Mouse (Mus musculus) embryonic stem cell, embryonic (primary cell): ENCODE data around the gene Larp7.

Experiments used
- CTCF ChIA-PET, 4 experiments: fragments of 300-600 bp in 2 of 4; fragments of 350-600 bp in 2 of 4; sonication (Branson Sonifier 250); formaldehyde crosslinking; loops; one replicate each; lab custom pipeline; 2022; ENCODE audit warnings: inconsistent platforms in 2 of 4; lab: Charles Lee
- POLR2A ChIA-PET, 4 experiments: fragments of 300-600 bp in 2 of 4; fragments of 350-600 bp in 2 of 4; sonication (Branson Sonifier 250); formaldehyde crosslinking; loops; one replicate each; lab custom pipeline; 2022; ENCODE audit warnings: antibody characterized with exemption in 4 of 4, inconsistent platforms in 1 of 4; lab: Charles Lee

Gene Larp7

DNA sequence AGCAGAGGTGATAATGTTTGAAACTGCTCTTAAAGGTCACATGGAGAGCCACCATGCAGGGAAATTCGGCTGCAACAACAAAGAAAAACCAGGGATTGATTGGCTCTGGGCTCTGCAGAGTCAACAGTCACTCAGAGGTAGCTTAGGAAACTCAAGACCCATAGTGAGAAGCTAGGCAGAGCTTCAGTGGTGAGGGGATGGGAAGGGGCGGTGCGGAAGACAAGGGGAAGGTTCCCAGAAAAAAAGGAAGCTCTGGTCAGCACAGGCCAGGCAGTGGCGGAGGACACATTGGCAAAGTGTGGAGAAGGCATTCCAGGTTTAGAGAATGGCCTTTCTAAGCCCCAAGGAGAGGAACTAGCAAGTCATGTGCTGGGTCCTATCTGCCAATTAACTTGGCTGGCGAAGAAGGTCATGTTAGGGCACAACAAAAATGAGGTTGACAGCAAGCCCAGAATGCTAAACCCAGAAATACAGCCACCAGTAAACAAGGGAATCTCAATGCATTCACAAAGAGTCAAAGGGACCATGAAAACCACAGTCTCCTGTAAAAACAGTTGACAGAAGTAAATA lies 25.6 kb downstream of the Larp7 start:
- POLR2A ChIA-PET, result interaction anchor here in 2 of 4 experiments (0.6 to 1.4 kb wide), 2 partner anchors 30 to 65 kb away, joined by 3 read pairs; no protein-coding TSS in a partner anchor

DNA sequence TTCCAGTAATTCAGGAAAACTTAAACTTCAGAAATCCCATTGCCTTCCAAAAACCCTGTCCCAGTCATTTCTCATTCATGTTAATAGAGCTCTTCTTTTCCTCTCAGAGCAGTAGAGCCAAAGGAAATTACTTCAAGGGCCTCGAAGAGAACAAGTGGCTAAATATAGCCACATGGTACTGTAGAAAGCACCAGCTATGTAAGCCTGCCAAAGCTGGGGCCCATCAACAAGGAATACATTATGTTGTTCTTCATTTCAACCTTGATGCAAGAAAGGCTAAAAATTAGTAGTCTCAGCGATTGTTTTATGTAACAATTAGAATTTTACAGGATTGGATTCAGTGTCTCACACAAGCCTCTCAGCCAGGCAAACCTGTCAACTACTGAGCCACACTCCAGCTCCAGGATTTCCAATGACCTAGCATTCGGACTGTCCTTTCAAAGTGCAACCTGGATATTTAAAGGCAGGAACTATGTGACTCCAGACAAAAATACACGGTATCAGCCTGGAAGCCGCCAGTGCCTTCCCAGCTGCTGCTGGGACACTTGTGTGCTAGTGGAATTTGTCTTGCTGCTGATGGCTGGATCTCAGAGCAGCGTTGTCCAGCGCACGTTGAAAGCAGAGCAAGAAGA lies 27.8 kb downstream of the Larp7 start:
- CTCF ChIA-PET, result interaction anchor here in 2 of 4 experiments (0.7 to 1.3 kb wide), 2 partner anchors 9 to 69 kb away, joined by 3 to 4 read pairs; no protein-coding TSS in a partner anchor
- POLR2A ChIA-PET, result interaction anchor here in 2 of 4 experiments (0.5 to 1.0 kb wide), 5 partner anchors 10 to 111 kb away, joined by 3 to 4 read pairs (median 3); no protein-coding TSS in a partner anchor

More for the DNA sequence above, 25.6 kb downstream of the Larp7 start:
- CTCF ChIA-PET, result no interaction called here

DNA sequence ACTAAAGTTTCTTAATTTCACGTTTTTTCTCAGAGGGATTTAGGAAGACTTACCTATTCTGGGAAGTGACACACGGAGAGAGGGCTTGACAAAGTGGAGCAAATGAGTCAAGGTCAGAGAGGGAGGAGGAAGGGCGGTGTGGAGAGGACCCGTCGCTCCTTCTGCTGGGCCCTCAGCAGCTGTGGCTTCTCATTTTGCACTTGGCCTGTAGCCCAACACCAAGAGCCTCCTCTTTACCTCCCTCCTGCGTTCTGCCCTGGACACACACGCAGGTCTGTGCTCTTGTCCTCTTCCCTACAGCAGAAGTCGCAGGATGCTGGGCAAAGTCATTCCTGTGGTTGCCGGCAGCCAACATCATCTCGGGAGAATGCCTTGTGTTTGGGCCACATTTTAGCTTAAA lies 32.0 kb downstream of the Larp7 start:
- ChIA-PET CTCF (no interaction called here), POLR2A (interaction anchor here in 1 of 4 experiments (0.6 kb wide), 1 partner anchor 87 kb away, joined by 6 read pairs; no protein-coding TSS in a partner anchor)

DNA sequence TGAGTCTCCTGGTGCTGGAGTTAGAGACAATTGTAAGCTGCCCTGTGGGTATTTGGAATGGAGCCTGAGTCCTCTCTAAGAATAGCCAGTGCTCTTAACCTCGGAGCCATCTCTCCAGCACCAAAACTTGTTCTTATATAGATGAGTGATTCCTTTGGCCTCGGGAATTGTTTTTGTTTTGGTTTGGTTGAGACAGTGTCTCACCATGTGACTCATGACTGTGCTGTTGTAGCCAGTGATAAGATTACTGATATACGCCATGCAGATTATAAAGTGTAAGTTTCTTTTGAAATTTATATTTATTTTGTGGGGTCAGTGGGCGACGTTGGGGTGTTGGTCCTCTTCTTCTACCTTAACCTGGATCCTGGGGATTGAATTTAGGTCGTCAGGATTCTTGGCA lies 32.8 kb downstream of the Larp7 start:
- POLR2A ChIA-PET, result no interaction called here
- CTCF ChIA-PET, result no interaction called here

DNA sequence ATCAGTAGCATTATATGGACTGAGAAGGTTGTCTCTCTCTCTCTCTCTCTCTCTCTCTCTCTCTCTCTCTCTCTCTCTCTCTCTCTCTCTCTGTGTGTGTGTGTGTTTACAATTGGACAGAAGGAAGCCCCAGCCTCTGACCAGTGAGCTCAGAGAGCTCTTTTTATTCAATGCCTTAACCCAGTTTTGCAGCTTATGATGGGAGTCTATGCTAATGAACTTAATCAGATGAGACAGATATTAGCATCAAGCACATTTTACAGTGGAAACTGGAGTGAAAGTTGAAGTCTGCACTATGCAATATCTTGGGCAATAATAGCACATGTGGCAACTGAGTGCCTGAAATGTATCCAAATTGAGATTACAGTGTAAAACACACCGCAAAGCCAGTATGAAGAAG lies 37.9 kb downstream of the Larp7 start:
- ChIA-PET POLR2A (interaction anchor here in 1 of 4 experiments (0.7 to 1.7 kb wide), 3 partner anchors 10 to 16 kb away, joined by 3 to 4 read pairs (median 3); partner anchors contain the start of gene Ank2), CTCF (interaction anchor here in 1 of 4 experiments (0.5 to 0.7 kb wide), 2 partner anchors 205 to 404 kb away, joined by 6 to 13 read pairs; no protein-coding TSS in a partner anchor)

DNA sequence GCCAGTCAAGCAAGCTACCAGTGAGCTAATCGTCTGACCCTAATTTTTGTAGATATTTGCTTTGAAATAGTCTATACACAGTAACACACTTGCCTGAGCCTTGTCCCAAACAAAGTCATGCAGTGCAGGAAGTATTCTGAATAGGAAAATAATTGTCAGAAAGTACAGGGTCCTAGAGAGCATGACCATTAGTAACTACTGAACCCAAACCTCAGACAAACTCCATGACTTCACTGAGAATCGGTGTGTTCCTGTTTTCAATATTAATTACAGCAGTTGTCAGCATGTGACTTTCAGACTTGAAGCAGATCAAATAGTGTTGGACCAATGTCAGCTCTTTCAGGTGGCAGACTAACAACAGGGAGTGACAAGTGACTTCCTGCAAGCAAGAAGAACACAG lies 39.5 kb downstream of the Larp7 start:
- POLR2A ChIA-PET, result interaction anchor here in 2 of 4 experiments (0.6 to 1.7 kb wide), 5 partner anchors 16 to 45 kb away, joined by 3 to 5 read pairs (median 3); no protein-coding TSS in a partner anchor
- CTCF ChIA-PET, result interaction anchor here in 2 of 4 experiments (0.6 to 1.3 kb wide), 3 partner anchors 61 to 1446 kb away, joined by 3 read pairs; no protein-coding TSS in a partner anchor

DNA sequence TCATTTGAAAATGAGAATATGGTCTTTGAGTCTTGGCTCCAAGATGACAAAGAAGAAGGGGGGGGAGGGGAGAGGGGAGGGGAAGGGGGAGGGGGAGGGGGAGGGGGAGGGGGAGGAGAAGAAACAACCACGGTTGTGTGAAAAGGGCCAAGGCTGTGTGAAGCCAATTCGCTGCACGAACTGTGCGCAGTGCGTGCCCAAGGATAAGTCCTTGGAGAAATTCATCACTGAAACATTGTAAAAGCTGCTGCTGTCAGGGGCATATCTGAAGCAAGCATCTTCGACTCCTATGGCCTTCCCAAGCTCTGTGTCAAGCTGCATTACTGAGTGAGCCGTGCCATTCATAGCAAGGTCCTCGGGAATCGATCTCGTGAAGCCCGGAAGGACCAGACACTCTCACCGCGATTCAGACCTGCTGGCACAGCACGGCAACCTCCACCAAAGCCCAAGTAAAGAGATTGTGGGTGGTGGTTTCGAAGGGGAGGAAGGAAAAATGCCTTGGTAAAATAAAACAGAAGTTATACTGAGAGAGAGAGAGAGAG lies 40.3 kb downstream of the Larp7 start:
- ChIA-PET POLR2A (interaction anchor here in 1 of 4 experiments (0.6 kb wide), 1 partner anchor 46 kb away, joined by 3 read pairs; no protein-coding TSS in a partner anchor), CTCF (interaction anchor here in 2 of 4 experiments (0.6 to 1.3 kb wide), 3 partner anchors 108 to 1446 kb away, joined by 3 read pairs; no protein-coding TSS in a partner anchor)

DNA sequence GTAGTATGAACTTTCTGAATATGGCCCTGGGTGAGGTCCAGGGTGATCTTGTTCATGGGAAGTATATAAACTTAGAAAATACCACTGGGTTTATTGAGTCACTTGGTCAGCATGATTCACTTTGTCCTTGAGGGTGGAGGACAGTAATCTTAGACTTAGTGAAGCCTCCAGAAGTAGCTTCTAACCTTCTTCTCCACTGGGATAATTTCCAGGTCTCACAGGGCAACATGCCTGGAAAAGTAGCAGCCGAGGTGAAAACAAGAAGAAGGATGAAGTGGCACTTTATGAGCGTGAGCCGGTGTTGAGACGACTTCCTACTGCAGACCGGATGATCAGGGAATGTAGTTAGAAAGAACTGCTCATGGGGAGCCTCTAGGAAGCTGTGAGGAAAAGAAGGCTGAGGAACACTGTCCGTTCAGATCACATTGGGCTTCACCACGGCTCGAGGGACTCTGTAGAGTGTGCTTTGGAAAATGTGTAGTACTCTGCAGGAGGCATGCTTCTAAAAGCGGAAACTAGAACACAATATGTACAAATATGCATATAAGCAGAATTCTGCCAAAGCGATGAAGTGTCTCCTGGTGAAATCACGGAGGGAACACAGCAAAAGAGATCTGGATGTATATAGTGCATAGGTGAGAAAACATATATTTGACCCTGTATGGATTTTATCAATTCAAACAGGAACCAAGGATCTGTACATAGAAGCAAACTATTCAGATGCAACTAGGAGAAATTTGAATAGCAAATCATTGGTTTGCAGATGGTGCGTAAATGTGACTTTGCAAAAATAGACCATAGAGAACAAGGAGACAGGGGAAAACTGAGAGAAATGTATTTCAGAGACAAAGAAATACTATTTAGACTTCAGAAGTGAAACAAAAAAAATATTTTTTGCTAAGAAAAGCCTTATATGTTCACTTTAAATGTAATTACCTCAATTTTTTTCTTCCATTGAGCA lies 41.1 kb downstream of the Larp7 start:
- ChIA-PET POLR2A (interaction anchor here in 1 of 4 experiments (1.0 kb wide), 1 partner anchor 29 kb away, joined by 3 read pairs; no protein-coding TSS in a partner anchor), CTCF (no interaction called here)

DNA sequence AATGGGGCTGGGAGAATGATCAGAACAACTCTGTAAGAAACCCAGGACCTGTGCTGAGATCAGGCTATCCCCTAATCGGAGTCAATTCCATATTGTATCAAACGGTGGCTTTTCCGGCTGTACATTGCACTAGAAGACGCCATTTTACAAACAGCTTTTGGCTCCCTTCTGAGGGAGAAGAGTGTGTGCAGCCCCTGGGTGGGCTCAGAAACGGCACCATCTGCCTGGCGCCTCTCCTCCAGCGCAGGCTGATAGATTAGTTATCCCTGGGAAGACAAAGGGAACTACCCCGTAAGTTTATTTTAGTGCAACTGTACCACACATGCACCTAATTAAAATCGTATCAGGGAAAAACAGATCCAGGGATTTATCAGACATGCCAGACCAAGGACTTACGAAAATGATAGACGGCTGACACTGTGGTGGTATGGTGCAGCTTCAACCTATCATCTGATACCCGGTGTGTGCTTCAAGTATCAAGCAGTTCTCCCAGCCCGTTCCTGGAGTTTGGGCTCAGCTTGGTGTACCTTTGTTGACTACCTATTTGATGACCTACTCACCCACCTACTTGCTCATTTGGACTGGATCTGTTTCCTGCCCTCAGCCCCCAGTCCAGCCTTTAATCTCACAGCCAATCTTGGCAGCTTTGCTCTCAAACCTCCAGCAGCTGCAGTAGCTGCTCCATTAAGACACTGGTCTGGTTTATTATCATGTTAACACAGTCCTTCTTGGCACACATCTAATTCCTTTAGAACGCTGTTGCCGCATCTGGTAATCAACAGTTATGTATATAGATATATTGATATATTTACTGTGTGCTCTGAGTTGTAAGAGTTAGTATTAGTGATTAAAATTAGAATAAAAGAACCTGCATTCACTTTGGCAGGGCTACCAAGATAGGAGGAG lies 45.0 kb downstream of the Larp7 start:
- CTCF ChIA-PET, result interaction anchor here in 1 of 4 experiments (0.6 kb wide), 1 partner anchor 52 kb away, joined by 3 read pairs; no protein-coding TSS in a partner anchor
- POLR2A ChIA-PET, result no interaction called here

DNA sequence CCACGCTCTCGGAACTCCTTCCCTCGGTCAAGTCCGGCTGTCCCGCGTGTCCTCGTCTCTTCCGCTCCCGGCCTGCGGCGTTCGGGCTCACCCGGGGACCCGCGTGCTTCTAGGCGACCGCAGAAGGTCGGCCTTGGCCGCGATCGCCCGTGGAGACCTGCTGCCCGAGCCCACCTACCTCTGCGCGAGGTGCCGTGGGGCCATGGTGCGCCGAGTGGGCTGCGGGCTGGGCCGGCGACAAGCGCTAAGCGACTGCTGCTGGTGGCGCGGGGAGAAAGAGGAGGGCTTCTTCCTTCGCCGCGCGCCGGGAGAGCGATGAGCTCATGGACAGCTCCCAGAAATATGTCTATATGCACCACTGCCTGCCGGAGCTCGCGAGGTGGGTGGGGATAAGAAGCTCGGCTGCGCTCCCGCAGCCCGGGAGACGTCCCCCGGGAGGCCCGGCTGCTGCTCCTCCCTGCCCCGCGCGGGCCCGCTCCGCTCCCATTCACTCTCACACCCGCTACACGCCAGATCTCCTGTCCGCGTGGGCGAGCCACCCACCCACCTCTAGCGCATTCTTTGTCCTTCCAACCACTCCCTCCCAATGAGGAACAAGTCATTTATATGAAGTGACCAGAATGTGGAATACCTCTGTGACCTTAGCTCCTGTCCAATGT lies 54.3 kb downstream of the Larp7 start, which contains the start of gene Ank2:
Gene Ank2 (minus strand): TSS at position 609 of the 659 bp plus-strand sequence.
- POLR2A ChIA-PET, result interaction anchor here in 3 of 4 experiments (0.7 to 2.7 kb wide), 16 partner anchors 11 to 397 kb away, joined by 3 to 20 read pairs (median 4); partner anchors contain the start of genes Alpk1 (in 1 of the 3), Fam241a (in 1 of the 3), Larp7 (in 1 of the 3) and Zgrf1 (in 1 of the 3)

DNA sequence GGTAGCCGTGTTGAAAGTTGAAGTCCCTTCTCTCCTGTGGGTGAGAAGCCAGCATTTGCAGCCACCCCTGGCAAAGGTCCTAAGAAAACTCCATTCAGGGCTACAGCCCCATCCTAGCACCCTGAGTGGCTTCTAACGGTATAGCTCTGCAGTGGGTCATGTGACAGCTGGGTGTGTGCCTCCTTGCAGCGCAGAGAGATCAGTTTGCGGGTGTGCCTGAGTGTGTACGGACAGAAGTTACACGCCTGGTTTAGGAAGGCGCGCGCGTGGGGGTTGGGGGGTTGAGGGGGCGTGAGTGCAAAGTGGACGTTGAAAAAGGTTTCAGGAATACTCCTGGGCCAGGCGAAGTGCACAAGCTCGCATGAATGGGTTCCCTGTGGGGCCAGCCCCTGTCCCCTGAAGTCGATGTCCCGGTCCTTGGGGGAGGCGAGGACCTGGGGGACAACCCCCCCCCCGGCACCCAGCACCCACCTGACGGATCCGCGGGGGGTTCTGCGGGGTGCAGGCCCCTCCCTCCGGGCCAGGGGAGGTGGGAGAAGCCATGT lies 54.9 kb downstream of the Larp7 start:
- CTCF ChIA-PET, result interaction anchor here in 2 of 4 experiments (0.9 to 1.2 kb wide), 4 partner anchors 41 to 142 kb away, joined by 3 to 5 read pairs (median 4); partner anchors contain the start of gene Neurog2 (in 1 of the 2)
- POLR2A ChIA-PET, result interaction anchor here in 3 of 4 experiments (0.9 to 2.7 kb wide), 12 partner anchors 10 to 398 kb away, joined by 3 to 20 read pairs (median 4); partner anchors contain the start of genes Alpk1 (in 1 of the 3), Fam241a (in 1 of the 3), Larp7 (in 1 of the 3) and Zgrf1 (in 1 of the 3)

More for the DNA sequence above, 54.3 kb downstream of the Larp7 start, which contains the start of gene Ank2:
- CTCF ChIA-PET, result interaction anchor here in 2 of 4 experiments (0.9 to 1.2 kb wide), 5 partner anchors 13 to 141 kb away, joined by 3 to 5 read pairs (median 4); partner anchors contain the start of gene Neurog2 (in 1 of the 2)

DNA sequence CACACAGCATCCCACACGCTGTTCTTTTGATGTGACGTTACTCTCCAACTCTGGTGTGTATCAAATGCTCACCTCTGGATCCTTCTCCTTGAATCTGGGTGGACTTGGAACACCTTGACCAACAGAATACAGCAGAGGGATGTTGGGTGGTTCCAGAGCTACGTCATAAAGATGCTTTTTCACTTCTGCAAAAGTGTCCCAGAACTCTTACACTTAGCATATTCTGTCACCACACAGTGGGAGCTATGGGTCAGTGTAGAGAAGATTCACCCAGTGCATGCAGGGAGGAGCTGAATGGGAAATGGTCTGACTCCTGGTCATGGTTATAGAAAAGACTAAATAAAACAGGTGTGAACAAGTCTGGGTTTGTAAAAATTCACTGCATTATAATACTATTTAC lies 60.5 kb downstream of the Larp7 start:
- CTCF ChIA-PET, result no interaction called here
- POLR2A ChIA-PET, result interaction anchor here in 2 of 4 experiments (0.8 to 1.6 kb wide), 2 partner anchors 37 to 344 kb away, joined by 5 to 7 read pairs; no protein-coding TSS in a partner anchor

DNA sequence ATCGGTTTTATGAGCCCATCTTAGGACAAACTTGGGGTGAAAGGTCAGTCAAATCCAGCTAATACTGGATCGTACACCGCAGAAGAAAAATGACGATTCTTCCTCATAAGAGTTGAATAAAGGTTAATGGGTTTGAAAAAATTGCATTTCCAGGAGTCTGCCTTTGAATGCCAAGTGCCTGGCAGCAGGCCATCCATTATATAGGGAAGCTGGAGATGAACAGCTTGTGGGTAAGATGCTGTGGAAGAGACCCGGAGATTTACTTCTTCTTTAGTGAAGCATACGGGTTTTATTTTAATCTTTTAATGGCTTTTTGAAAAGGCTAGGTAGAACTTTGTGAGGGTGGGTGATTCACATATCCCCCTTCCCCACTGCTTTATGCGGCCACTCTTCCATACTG lies 65.8 kb downstream of the Larp7 start:
- CTCF ChIA-PET, result interaction anchor here in 1 of 4 experiments (1.5 kb wide), 1 partner anchor 31 kb away, joined by 4 read pairs; no protein-coding TSS in a partner anchor
- POLR2A ChIA-PET, result interaction anchor here in 1 of 4 experiments (0.6 to 3.8 kb wide), 4 partner anchors 12 to 35 kb away, joined by 3 to 12 read pairs (median 4); partner anchors contain the start of gene Ank2
